Mouse (Mus musculus) CD8-positive naive resting alpha-beta T cell, adult 2 months (primary cell): ENCODE measurements at regions not wholly inside any gene's neighbourhood (a gene's known extent, or its start where the extent isn't known, plus 50 kb on each side); places are given as distances from the start of the nearest gene placed in this dataset.
"Not testable (repeated sequence)": the region's sequence is repeated elsewhere in the genome, so short reads cannot be mapped to it uniquely, and the experiment has no call there.

Experiments
- DNase-seq, 2 experiments: peaks; one replicate each; pipeline ENCODE4 v3.0.0; 2022; ENCODE audit warnings: low read depth in 2 of 2, low spot score in 2 of 2

DNA sequence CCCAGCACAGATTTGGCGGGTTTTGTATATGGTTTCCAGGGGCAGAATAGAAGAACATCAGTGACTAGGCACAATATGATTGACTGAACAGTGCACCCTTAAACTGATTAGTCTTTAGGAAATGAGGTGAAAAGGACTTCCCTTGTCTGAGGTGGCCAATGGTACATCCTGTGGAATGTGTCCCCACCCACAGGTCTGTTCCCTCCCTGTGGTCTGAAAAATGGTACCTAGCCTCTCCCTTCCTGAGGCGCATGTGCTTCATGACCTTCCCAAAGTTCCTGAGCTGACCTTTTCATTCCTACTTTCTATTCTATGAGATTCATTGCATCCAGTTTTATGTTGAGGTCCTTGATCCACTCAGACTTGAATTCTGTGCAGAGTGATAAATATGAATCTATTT, 76.0 kb downstream of the Zfp97 start:
- DNase-seq, result not testable (repeated sequence)

DNA sequence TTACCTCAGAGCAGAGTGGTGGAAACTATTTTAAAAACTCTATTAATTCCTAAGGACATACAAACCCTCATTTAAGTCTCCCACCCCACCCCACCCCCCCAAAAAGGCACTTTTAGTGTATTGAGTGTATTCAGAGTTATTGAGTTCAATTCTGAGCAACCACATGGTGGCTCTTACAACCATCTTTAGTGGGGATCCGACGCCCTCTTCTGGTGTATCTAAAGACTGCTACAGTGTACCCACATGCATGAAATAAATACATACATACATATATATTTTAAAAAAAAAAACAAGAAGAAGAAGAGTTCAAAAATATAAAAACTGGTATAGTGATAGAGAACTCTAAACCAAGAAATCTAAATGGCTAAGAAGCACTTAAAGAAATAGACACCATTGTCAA, 107.9 kb downstream of the Zfp97 start:
- DNase-seq, result peak in 1 of 2 experiments; percentile 7

DNA sequence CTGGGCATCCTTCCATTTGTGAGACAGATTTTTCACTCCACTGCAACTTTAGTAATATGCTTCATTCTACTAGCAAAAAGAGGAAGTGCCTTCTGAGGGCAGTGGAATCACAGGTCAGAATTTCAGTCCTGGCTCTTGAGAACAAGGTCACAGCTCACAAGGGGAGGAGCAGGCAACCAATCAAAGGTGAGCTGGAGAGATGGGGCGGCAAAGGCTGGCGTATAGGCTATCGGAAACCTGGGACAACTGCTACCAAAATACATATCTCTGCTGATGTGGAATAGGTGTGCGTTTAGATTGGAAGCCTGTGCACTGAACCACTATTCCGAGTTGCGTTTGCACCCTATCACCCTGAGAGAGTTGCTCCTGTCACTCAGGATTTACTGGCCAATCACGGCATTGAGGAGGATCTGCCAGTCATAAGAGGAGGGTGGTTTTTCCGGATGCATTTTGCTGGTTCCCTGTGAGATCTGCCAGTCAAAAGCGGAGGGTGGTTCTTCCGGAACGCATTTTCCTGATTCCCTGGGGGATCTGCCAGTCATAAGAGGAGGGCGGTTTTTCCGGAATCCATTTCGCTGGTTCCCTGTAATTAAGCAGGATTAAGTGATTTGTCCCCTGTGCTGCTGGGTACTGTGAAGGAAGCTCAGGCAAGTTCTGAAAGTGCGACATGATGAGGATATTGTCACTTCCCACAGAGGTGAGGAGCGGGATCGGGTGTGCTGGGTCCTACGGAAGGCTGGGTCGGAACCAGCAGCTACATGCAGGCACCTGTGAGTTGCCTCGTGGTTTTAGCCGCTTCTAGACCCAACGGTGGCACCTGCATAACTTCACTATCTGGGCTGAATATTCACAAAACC, 113.3 kb downstream of the Zfp97 start:
- peak; percentile 80 to 84 for DNase-seq

DNA sequence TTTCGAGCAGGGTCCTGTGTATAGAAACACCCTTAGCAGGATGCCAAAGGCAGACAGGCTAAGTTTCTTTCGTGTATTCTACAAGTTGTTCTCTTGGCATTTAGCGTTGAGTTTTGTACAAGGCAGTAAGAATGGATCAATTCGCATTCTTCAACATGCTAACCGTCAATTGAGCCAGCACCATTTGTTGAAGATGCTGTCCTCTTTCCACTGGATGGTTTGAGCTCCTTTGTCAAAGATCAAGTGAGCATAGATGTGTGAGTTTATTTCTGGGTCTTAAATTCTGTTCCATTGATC, 113.9 kb downstream of the Zfp97 start:
- not testable (repeated sequence) for DNase-seq
